Mouse (Mus musculus): Measurements from ENCODE around the gene Ndufa6. TPM values are rescaled to one million over a fixed set of nuclear protein-coding genes. Genes with fewer than 3 reads are reported as not detected.

Ndufa6 gene
- total RNA-seq, 2 experiments from 2014 or later = 138 to 254 TPM

GRCm38 (mm10) chr15:82342543-82342935 lies 11.6 kb downstream of the Ndufa6 start:
- no peak for ATAC-seq (ENCODE audit: poor library complexity, severe bottlenecking)

DNA sequence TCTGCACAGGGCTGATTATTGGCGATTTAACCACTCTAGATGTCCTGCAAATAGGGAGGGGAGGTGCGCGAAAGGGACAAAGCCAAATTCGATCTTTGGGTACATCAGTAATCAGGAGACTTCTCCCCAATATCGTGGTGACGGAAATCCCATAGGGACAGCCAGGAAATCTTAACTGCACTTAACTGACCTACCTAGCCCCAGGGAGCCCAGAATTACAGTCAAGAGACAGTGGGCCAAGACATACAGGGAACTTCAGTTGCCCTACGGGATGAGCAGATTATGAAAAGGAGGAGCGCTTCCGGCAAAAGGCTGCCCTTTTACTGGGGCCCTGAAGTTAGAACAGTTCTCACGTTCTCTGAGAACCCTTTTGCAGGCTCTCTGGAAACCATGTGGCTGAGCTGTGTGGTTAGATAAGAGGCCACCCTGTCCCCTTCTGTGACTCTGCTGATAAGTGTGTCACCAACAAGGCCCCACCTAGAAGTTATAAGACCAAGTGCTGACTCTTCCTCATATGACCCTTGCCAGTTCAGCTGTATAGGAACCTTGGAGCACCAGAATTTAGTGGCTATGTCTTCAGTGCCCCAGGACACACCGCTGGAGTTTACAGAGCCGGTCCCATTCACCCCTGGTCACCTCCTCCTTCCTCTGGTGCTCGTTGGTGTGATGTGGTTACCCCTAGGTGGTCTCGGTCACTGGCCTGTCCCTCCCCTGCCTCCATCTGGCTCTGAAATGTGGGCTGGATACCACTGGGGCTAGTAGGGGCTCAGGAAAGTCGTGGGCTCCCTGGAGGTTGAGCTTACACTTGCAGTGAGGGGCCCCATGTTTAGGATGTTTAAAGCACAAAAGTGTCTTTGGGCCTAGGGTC lies 12.2 kb downstream of the Ndufa6 start:
- ATAC-seq (ENCODE audit: poor library complexity, severe bottlenecking) = peak; percentile 12

GRCm38 (mm10) chr15:82341036-82341501 lies 13.1 kb downstream of the Ndufa6 start:
- ATAC-seq (ENCODE audit: poor library complexity, severe bottlenecking) = peak; percentile 13

DNA sequence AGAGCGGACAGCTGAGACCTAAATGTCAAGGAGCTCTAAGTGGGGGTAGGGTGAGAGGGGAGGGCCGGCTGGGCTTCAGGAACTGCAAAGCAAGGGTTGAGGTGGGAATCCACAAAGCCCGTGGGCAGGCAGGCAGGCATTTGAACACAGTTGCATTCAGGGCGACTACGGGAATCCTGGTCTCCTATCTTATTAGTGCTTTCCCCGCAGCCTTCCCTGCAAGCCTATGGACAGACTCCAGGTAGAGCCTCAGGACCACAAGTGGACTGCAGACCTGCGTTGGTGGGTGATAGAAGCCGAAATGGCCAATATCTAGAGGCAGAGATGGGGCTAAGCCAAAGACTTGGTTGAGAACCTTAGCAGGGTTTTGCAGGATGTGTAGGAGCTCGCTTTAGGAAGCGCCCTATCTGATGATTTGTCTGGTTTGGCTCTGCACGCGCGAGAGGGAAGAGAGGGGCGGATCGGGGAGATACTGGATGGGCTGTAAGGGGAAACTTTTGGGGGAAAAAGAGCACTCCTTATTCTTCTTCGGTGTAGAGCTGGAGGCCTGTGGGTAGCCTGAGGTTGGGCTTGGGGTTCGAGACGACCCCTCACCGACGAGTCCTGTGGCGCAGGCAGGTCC lies 13.6 kb downstream of the Ndufa6 start:
- no peak for ATAC-seq (ENCODE audit: poor library complexity, severe bottlenecking)

DNA sequence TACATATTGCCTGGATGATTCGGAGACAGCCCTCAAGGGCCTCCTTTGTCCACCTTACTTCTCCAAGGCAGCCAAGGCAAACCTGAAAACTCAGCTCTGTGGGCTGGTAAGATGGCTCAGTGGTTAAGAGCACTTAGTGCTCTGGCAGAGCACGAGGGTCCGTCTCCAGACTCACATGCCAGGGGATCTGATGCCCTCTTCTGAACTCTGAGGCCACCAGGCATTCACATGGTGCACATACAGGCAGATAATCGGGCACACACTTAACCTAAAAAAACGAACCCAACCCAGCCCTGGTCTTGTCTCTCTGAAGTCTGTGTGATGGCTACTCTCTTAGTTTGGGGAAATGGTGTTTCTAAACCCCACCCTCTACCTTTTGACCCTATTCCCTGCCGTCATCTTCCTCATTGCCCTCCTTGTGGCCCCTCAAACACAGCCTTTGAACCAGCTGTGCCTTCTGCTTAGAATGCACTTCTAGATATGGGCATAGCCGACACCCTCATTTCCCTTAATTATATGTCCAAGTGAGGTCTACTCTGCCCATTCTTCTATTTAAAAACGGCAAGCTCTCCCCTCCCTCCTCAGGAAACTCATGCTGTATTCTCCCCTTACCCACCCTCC lies 14.4 kb downstream of the Ndufa6 start:
- no peak for ATAC-seq (ENCODE audit: poor library complexity, severe bottlenecking)

GRCm38 (mm10) chr15:82339150-82339549 lies 15.0 kb downstream of the Ndufa6 start:
- ATAC-seq (ENCODE audit: poor library complexity, severe bottlenecking) = no peak

GRCm38 (mm10) chr15:82338593-82339112 lies 15.5 kb downstream of the Ndufa6 start, which contains the start of the genes Naga, Pheta2 and Smdt1:
Gene Naga, minus strand, starts transcription at chr15:82338925.
Gene Pheta2, plus strand, starts transcription at chr15:82338942.
Gene Smdt1, plus strand, starts transcription at chr15:82338959.
- peak; percentile 77 for ATAC-seq (ENCODE audit: poor library complexity, severe bottlenecking)

- peak; percentile 42 for ATAC-seq (ENCODE audit: poor library complexity, severe bottlenecking)
These were observed 16.2 kb downstream of the Ndufa6 start for GRCm38 (mm10) chr15:82337875-82338274.

GRCm38 (mm10) chr15:82336629-82337028 lies 17.5 kb downstream of the Ndufa6 start:
- ATAC-seq (ENCODE audit: poor library complexity, severe bottlenecking) = no peak

GRCm38 (mm10) chr15:82335194-82335593 lies 18.9 kb downstream of the Ndufa6 start:
- no peak for ATAC-seq (ENCODE audit: poor library complexity, severe bottlenecking)

GRCm38 (mm10) chr15:82325382-82325781 lies 28.7 kb downstream of the Ndufa6 start:
- ATAC-seq (ENCODE audit: poor library complexity, severe bottlenecking) = peak; percentile 73

- no peak for ATAC-seq (ENCODE audit: poor library complexity, severe bottlenecking)
These were observed 31.9 kb downstream of the Ndufa6 start for GRCm38 (mm10) chr15:82322195-82322594.

- peak; percentile 60 for ATAC-seq (ENCODE audit: poor library complexity, severe bottlenecking)
These were observed 34.5 kb downstream of the Ndufa6 start for GRCm38 (mm10) chr15:82319613-82320012.

- no peak for ATAC-seq (ENCODE audit: poor library complexity, severe bottlenecking)
These were observed 36.3 kb downstream of the Ndufa6 start for GRCm38 (mm10) chr15:82317839-82318238.

DNA sequence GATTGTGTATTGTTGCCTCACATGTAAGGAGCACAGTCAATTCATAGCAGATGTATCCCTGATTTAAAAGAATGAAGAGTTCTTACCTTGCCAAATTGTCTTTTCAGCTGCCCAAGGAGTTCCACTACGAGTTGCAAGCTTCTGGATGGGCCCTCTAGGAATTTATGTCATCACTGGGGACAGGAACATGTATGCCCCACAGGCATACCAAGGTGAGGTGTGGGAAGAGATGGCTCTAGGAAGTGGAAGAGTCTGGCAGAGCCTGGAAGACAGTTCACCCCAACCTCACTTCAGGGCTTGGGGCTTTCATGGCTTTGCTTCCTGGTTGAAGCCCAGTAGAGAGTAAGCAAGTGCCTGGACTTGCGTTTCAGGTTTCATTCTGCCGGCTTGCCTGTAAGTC lies 45.7 kb downstream of the Ndufa6 start:
- ATAC-seq (ENCODE audit: poor library complexity, severe bottlenecking) = no peak

- ATAC-seq (ENCODE audit: poor library complexity, severe bottlenecking) = no peak
These were observed 47.0 kb downstream of the Ndufa6 start for GRCm38 (mm10) chr15:82307107-82307506.

Other genes starting within 250 kb of the Ndufa6 start
- 7.8 and 8.8 TPM in 2 replicates for gene Ccdc134, start 226.4 kb downstream of the Ndufa6 start, total RNA-seq (2015)
- gene Ccdc134, start 226.4 kb downstream of the Ndufa6 start, total RNA-seq (2017) = 22.6 and 23.5 TPM in 2 replicates
- 39.0 and 40.7 TPM in 2 replicates for gene Srebf2, start 207.1 kb downstream of the Ndufa6 start, total RNA-seq (2015)
- gene Srebf2, start 207.1 kb downstream of the Ndufa6 start, total RNA-seq (2017) = 39.8 and 40.7 TPM in 2 replicates
- gene Shisa8, start 141.5 kb downstream of the Ndufa6 start, total RNA-seq (2015) = 0.14 TPM in 1 of 2 replicates, not detected in the other
- not detected in 2 replicates for gene Shisa8, start 141.5 kb downstream of the Ndufa6 start, total RNA-seq (2017)
- gene Tnfrsf13c, start 130.0 kb downstream of the Ndufa6 start, total RNA-seq (2015) = 1.8 and 2.7 TPM in 2 replicates
- 1.0 and 1.5 TPM in 2 replicates for gene Tnfrsf13c, start 130.0 kb downstream of the Ndufa6 start, total RNA-seq (2017)
- 20.3 and 32.9 TPM in 2 replicates for gene Cenpm, start 109.6 kb downstream of the Ndufa6 start, total RNA-seq (2015)
- 10.0 and 19.5 TPM in 2 replicates for gene Cenpm, start 109.6 kb downstream of the Ndufa6 start, total RNA-seq (2017)
- not detected in 2 replicates for gene 1500009C09Rik, start 101.9 kb downstream of the Ndufa6 start, total RNA-seq (2015)
- gene 1500009C09Rik, start 101.9 kb downstream of the Ndufa6 start, total RNA-seq (2017) = not detected in 2 replicates
- gene Sept3, start 79.4 kb downstream of the Ndufa6 start, total RNA-seq (2015) = 0.11 TPM in 1 of 2 replicates, not detected in the other
- gene Sept3, start 79.4 kb downstream of the Ndufa6 start, total RNA-seq (2017) = 0.08 TPM in 1 of 2 replicates, not detected in the other
- gene Wbp2nl, start 55.4 kb downstream of the Ndufa6 start, total RNA-seq (2015) = 0.22 TPM in 1 of 2 replicates, not detected in the other
- gene Wbp2nl, start 55.4 kb downstream of the Ndufa6 start, total RNA-seq (2017) = not detected in 2 replicates
- gene Naga, start 15.4 kb downstream of the Ndufa6 start, total RNA-seq (2015) = 159 and 162 TPM in 2 replicates
- 145 and 160 TPM in 2 replicates for gene Naga, start 15.4 kb downstream of the Ndufa6 start, total RNA-seq (2017)
- 2.4 and 2.7 TPM in 2 replicates for gene Pheta2, start 15.4 kb downstream of the Ndufa6 start, total RNA-seq (2015)
- 3.5 and 3.7 TPM in 2 replicates for gene Pheta2, start 15.4 kb downstream of the Ndufa6 start, total RNA-seq (2017)
- gene Smdt1, start 15.4 kb downstream of the Ndufa6 start, total RNA-seq (2015) = 226 and 229 TPM in 2 replicates
- 123 and 170 TPM in 2 replicates for gene Smdt1, start 15.4 kb downstream of the Ndufa6 start, total RNA-seq (2017)
- gene Cyp2d22, start 25.9 kb upstream of the Ndufa6 start, total RNA-seq (2015) = 0.39 TPM in 1 of 2 replicates, not detected in the other
- gene Cyp2d22, start 25.9 kb upstream of the Ndufa6 start, total RNA-seq (2017) = 0.37 TPM in 1 of 2 replicates, not detected in the other
- not detected in 2 replicates for gene Cyp2d11, start 39.7 kb upstream of the Ndufa6 start, total RNA-seq (2015)
- not detected in 2 replicates for gene Cyp2d11, start 39.7 kb upstream of the Ndufa6 start, total RNA-seq (2017)
- not detected in 2 replicates for gene Cyp2d10, start 52.9 kb upstream of the Ndufa6 start, total RNA-seq (2015)
- not detected in 2 replicates for gene Cyp2d10, start 52.9 kb upstream of the Ndufa6 start, total RNA-seq (2017)
- not detected in 2 replicates for gene Cyp2d9, start 79.1 kb upstream of the Ndufa6 start, total RNA-seq (2015)
- gene Cyp2d9, start 79.1 kb upstream of the Ndufa6 start, total RNA-seq (2017) = not detected in 2 replicates
- gene Cyp2d12, start 200.8 kb upstream of the Ndufa6 start, total RNA-seq (2015) = not detected in 2 replicates
- gene Cyp2d12, start 200.8 kb upstream of the Ndufa6 start, total RNA-seq (2017) = not detected in 2 replicates